Mouse (Mus musculus): ENCODE measurements at regions not wholly inside any gene's neighbourhood (a gene's known extent, or its start where the extent isn't known, plus 50 kb on each side); places are given as distances from the start of the nearest gene placed in this dataset.

GRCm38 (mm10) chr17:48592457-48592856 is 137.8 kb downstream of the Unc5cl start:
- H3K4me3 ChIP-seq (replicated peaks) = no peak overlapping the region
- no peaks in the 10 kb centered on the region for H3K36me3 ChIP-seq
- no peaks in the 10 kb centered on the region for H3K4me1 ChIP-seq (replicated peaks)
- no peak overlapping the region for H3K27ac ChIP-seq
- DNase-seq (no peak), ATAC-seq (ENCODE audit: low read depth) (no peak)
- H3K4me2 ChIP-seq = no peak overlapping the region
- 82% methylated on average over 1 of the region's 1 CpGs for WGBS (ENCODE audit: insufficient replicate concordance)
- no peaks in the 10 kb centered on the region for H3K9me3 ChIP-seq (replicated peaks)
- H3K9ac ChIP-seq = no peak overlapping the region
- H3K27me3 ChIP-seq = no peaks in the 10 kb centered on the region

DNA sequence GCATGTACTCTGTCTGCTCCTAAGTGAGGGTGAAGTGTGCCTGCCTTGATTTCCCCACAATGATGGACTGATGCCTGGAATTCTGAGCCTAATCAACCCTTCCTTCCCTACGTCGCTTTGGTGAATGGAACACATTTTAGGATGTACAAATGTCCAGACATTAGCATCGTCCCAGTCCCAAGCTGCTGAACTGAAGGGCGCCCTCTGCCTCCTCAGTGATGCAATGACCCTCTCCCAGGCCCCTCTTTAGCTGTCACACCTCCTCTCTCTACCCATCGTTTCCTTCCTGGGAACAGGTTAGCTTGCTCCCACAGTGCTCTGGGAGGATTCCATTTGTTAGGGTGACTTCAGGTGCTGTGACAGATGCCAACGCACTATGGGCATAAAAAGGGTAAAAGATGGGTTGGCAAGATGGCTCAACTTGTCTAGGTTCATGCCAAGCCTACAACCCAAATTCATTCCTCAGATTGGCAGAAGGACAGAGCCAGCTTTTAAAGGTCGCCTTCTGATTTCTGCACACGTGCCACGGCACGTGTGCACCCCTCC is 140.8 kb downstream of the Unc5cl start:
- H3K4me2 ChIP-seq = no peak overlapping the region
- no peak overlapping the region for H3K9ac ChIP-seq
- DNase-seq (no peak), ATAC-seq (ENCODE audit: low read depth) (no peak)
- WGBS (ENCODE audit: insufficient replicate concordance) = 58% methylated on average over 10 of the region's 10 CpGs
- no peaks in the 10 kb centered on the region for H3K27me3 ChIP-seq
- no peak overlapping the region for H3K4me3 ChIP-seq (replicated peaks)
- H3K4me1 ChIP-seq (replicated peaks) = no peaks in the 10 kb centered on the region
- H3K36me3 ChIP-seq = no peaks in the 10 kb centered on the region
- H3K9me3 ChIP-seq (replicated peaks) = no peaks in the 10 kb centered on the region
- H3K27ac ChIP-seq = no peak overlapping the region

DNA sequence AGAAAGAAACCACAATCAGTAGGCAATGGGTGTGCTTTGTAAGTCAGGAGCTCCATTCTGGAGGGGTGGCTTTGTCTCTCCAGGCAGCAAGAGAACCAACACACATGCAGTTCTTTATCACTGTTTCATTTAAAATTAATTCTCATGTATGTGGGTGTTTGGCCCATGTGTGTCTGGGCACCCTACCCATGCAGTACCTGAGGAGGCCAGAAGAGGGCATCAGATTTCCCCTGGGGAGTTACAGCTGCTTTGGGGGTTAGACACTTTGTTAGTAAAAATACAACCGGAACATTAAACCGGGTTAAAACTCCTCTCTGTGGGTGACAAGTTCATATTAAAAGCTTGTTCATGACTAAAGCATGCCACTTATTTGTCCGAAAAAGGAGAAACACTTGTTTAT is 141.7 kb downstream of the Unc5cl start:
- H3K9ac ChIP-seq = no peak overlapping the region
- DNase-seq = peak; percentile 12
- WGBS (ENCODE audit: insufficient replicate concordance) = 66% methylated on average over 3 of the region's 3 CpGs
- no peak overlapping the region for H3K4me3 ChIP-seq (replicated peaks)
- H3K4me2 ChIP-seq = no peak overlapping the region
- no peaks in the 10 kb centered on the region for H3K36me3 ChIP-seq
- no peaks in the 10 kb centered on the region for H3K27me3 ChIP-seq
- no peak overlapping the region for H3K27ac ChIP-seq
- ATAC-seq (ENCODE audit: low read depth) = no peak
- no peaks in the 10 kb centered on the region for H3K9me3 ChIP-seq (replicated peaks)
- no peaks in the 10 kb centered on the region for H3K4me1 ChIP-seq (replicated peaks)

DNA sequence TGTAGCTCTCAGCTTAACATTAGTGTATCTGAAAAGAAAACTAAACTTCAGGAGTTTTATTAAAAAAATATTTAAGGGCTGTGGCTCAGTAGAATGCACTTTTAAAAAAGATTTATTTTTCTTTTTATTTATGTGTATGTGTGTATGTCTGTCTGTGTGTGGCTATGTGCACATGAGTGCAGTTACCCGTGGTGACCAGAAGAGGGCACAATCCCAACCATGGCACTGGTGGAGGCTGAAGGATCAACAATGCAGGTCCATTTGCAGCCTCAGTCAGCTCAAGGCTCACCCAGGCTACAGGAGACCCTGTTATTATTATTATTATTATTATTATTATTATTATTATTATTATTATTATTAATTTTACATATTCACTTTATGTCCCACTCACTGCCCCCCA is 142.6 kb downstream of the Unc5cl start:
- Histone ChIP-seq H3K9ac (no peak overlapping the region), H3K9me3 (replicated peaks) (no peaks in the 10 kb centered on the region), H3K4me3 (replicated peaks) (no peak overlapping the region), H3K27me3 (no peaks in the 10 kb centered on the region), H3K4me1 (replicated peaks) (no peaks in the 10 kb centered on the region), H3K36me3 (no peaks in the 10 kb centered on the region), H3K4me2 (no peak overlapping the region), H3K27ac (no peak overlapping the region)
- DNase-seq = no peak
- 75% methylated on average over 1 of the region's 1 CpGs for WGBS (ENCODE audit: insufficient replicate concordance)
- ATAC-seq (ENCODE audit: low read depth) = no peak

DNA sequence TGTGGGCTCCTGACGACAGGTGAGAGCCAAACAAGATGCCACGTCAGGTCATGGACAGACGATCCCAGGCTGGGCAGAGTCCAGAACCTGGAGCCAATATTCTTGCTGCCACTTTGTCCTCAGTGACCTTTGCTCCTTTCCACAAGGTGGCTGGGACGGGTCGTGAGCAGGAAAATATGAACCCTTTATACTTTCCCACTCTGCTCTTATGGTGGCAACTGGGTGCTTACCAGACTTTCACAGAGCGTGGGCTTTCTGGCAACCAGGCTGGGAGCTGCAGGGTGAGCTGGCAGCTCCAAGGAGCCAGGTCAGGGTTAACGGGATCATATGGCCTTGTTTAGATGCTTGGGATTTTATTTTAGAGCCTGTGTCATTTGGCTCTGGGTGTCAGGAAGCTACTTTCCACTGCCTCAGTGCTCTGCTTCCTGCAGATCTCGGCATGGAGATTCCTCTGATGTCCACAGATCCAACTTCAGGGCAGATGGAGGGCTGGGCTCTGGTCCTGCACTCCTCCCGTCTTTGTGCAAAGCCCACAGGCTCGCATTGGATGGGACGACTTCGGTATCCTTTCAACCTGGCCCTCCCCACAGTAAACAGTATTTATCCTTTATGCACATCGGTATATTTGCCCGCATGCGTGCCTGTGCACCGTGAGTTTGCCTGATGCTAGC is 143.9 kb downstream of the Unc5cl start:
- Histone ChIP-seq H3K4me2 (no peak overlapping the region), H3K27me3 (no peaks in the 10 kb centered on the region), H3K4me1 (replicated peaks) (no peaks in the 10 kb centered on the region), H3K9me3 (replicated peaks) (no peaks in the 10 kb centered on the region), H3K36me3 (no peaks in the 10 kb centered on the region), H3K27ac (no peak overlapping the region), H3K9ac (no peak overlapping the region), H3K4me3 (replicated peaks) (no peak overlapping the region)
- no peak for DNase-seq
- WGBS (ENCODE audit: insufficient replicate concordance) = 66% methylated on average over 16 of the region's 16 CpGs
- ATAC-seq (ENCODE audit: low read depth) = no peak

DNA sequence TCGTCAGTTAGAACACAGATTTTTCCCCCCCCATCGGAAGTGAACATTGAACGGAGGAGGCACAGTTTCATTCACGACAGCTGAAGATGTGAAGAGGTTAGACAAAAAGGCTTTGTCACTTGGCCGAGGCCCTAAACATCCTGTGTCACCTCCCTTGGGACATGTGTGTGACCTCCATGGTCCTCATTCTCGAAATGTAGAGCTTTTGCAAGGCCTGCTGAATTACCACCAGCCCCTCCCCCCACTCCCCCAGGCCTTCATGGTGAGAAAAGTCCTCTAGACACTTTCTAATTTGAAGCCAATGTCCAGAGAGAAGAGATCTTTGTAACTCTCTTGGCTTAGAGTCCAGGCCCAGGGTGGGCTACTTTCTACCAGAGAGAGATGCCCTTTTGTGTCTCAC is 145.5 kb downstream of the Unc5cl start:
- no peaks in the 10 kb centered on the region for H3K9me3 ChIP-seq (replicated peaks)
- WGBS (ENCODE audit: insufficient replicate concordance) = 64% methylated on average over 6 of the region's 6 CpGs
- no peak overlapping the region for H3K27ac ChIP-seq
- H3K27me3 ChIP-seq = no peaks in the 10 kb centered on the region
- ATAC-seq (ENCODE audit: low read depth) = no peak
- no peak overlapping the region for H3K4me3 ChIP-seq (replicated peaks)
- no peak overlapping the region for H3K9ac ChIP-seq
- no peak for DNase-seq
- H3K4me2 ChIP-seq = no peak overlapping the region
- H3K36me3 ChIP-seq = no peaks in the 10 kb centered on the region
- no peaks in the 10 kb centered on the region for H3K4me1 ChIP-seq (replicated peaks)

GRCm38 (mm10) chr17:48602554-48602953 is 147.9 kb downstream of the Unc5cl start:
- H3K36me3 ChIP-seq = no peaks in the 10 kb centered on the region
- H3K9ac ChIP-seq = no peak overlapping the region
- no peak overlapping the region for H3K4me2 ChIP-seq
- 5% methylated on average over 6 of the region's 6 CpGs for WGBS (ENCODE audit: insufficient replicate concordance)
- ATAC-seq (ENCODE audit: low read depth) (no peak), DNase-seq (peak; percentile 27)
- no peaks in the 10 kb centered on the region for H3K9me3 ChIP-seq (replicated peaks)
- H3K27me3 ChIP-seq = no peaks in the 10 kb centered on the region
- no peaks in the 10 kb centered on the region for H3K4me1 ChIP-seq (replicated peaks)
- H3K4me3 ChIP-seq (replicated peaks) = no peak overlapping the region
- H3K27ac ChIP-seq = no peak overlapping the region

- Histone ChIP-seq H3K9ac (no peak overlapping the region), H3K27me3 (no peaks in the 10 kb centered on the region), H3K4me2 (no peak overlapping the region), H3K4me3 (replicated peaks) (no peak overlapping the region), H3K27ac (no peak overlapping the region), H3K36me3 (no peaks in the 10 kb centered on the region), H3K4me1 (replicated peaks) (no peaks in the 10 kb centered on the region), H3K9me3 (replicated peaks) (no peaks in the 10 kb centered on the region)
- DNase-seq = no peak
- WGBS (ENCODE audit: insufficient replicate concordance) = 60% methylated on average over 4 of the region's 4 CpGs
- no peak for ATAC-seq (ENCODE audit: low read depth)
Measured at GRCm38 (mm10) chr17:48606767-48607166, 152.1 kb downstream of the Unc5cl start.

- no peak for DNase-seq
- Histone ChIP-seq H3K27ac (no peak overlapping the region), H3K4me2 (no peak overlapping the region), H3K4me1 (replicated peaks) (no peaks in the 10 kb centered on the region), H3K4me3 (replicated peaks) (no peak overlapping the region), H3K9ac (no peak overlapping the region), H3K27me3 (no peaks in the 10 kb centered on the region), H3K36me3 (no peaks in the 10 kb centered on the region), H3K9me3 (replicated peaks) (no peaks in the 10 kb centered on the region)
- 67% methylated on average over 3 of the region's 3 CpGs for WGBS (ENCODE audit: insufficient replicate concordance)
- ATAC-seq (ENCODE audit: low read depth) = no peak
Measured at GRCm38 (mm10) chr17:48608315-48608714, 153.6 kb downstream of the Unc5cl start.

GRCm38 (mm10) chr17:48610107-48610506 is 155.4 kb downstream of the Unc5cl start:
- H3K9ac ChIP-seq = no peak overlapping the region
- no peak for ATAC-seq (ENCODE audit: low read depth)
- no peak overlapping the region for H3K4me2 ChIP-seq
- no peak for DNase-seq
- no peaks in the 10 kb centered on the region for H3K4me1 ChIP-seq (replicated peaks)
- WGBS (ENCODE audit: insufficient replicate concordance) = 70% methylated on average over 10 of the region's 10 CpGs
- peaks cover 2% of the 10 kb centered on the region; the same call in 1 of the 2 replicates for H3K9me3 ChIP-seq (replicated peaks)
- H3K27me3 ChIP-seq = no peaks in the 10 kb centered on the region
- H3K27ac ChIP-seq = no peak overlapping the region
- no peak overlapping the region for H3K4me3 ChIP-seq (replicated peaks)
- H3K36me3 ChIP-seq = no peaks in the 10 kb centered on the region

DNA sequence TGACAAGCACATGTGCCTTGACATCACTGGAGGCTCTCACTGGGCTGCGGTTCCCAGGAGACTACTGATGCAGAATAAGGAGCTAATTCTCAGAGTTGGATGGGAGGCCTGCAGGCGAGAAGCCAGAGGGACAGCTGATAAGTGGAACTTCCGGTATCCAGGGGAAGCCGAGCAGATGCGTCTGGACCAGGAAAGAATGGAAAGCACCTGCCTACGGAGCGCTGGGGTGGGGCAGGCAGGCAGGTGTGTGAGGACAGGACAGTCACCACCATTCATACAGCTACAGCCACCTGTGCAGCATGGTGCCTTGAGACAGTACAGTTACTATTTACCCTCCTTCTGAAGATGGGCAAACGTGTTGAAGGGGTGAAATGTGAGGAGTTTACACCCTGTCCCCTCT is 156.1 kb downstream of the Unc5cl start:
- Histone ChIP-seq H3K9me3 (replicated peaks) (peaks cover 2% of the 10 kb centered on the region; the same call in 1 of the 2 replicates), H3K36me3 (no peaks in the 10 kb centered on the region), H3K4me2 (no peak overlapping the region), H3K27me3 (no peaks in the 10 kb centered on the region), H3K4me1 (replicated peaks) (no peaks in the 10 kb centered on the region), H3K9ac (no peak overlapping the region), H3K4me3 (replicated peaks) (no peak overlapping the region), H3K27ac (no peak overlapping the region)
- 59% methylated on average over 8 of the region's 8 CpGs for whole genome bisulfite sequencing (ENCODE audit: insufficient replicate concordance)
- ATAC-seq (ENCODE audit: low read depth) = no peak
- DNase-seq = no peak

DNA sequence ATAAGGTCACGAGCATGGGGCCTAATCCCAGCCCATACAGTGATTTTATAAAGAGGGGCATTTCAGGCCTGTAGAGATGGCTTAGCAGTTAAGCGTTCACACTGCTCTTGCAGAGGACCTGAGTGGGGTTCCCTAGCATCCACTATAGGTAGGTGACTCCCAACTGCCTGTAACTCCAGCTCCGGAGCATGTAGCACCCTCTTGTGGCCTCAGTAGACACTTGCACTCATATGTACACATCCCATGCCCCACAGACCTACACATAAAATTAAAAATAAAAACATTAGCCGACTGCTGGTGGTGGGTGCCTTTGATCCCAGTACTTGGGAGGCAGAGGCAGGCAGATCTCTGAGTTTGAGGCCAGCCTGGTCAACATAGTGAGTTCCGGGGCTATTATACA is 158.8 kb downstream of the Unc5cl start:
- ATAC-seq (ENCODE audit: low read depth) (no peak), DNase-seq (no peak)
- Histone ChIP-seq H3K36me3 (no peaks in the 10 kb centered on the region), H3K4me1 (replicated peaks) (no peaks in the 10 kb centered on the region), H3K4me3 (replicated peaks) (no peak overlapping the region), H3K9ac (no peak overlapping the region), H3K4me2 (no peak overlapping the region), H3K27ac (no peak overlapping the region), H3K27me3 (no peaks in the 10 kb centered on the region), H3K9me3 (replicated peaks) (peaks cover 2% of the 10 kb centered on the region; the same call in 1 of the 2 replicates)
- WGBS (ENCODE audit: insufficient replicate concordance) = 69% methylated on average over 5 of the region's 5 CpGs

Measured in liver, embryonic 13.5 days (tissue).